Mouse (Mus musculus): ENCODE data around the gene Samd8. TPM values are rescaled to one million over a fixed set of nuclear protein-coding genes. Genes with fewer than 3 reads are reported as not detected.

Samd8 gene
- polyA plus RNA-seq (2015; fragmentation: Nextera tagmentation; extraction: Ambion mirVana): 7.1 and 8.1 TPM in 2 replicates

- ATAC-seq: peak; percentile 86
- Histone ChIP-seq H3K4me2 (replicated peaks; ENCODE audit: low read depth, low read length) (peak within 1 kb of the TSS; percentile 82), H3K4me1 (ENCODE audit: insufficient read depth, low read depth, low read length) (peaks cover 6% of the 10 kb centered on the region; the same call in 1 of the 2 replicates)
Measured at GRCm38 (mm10) chr14:21750008-21750880, at the start of gene Samd8. Gene Samd8 (plus strand): TSS chr14:21750531.

DNA sequence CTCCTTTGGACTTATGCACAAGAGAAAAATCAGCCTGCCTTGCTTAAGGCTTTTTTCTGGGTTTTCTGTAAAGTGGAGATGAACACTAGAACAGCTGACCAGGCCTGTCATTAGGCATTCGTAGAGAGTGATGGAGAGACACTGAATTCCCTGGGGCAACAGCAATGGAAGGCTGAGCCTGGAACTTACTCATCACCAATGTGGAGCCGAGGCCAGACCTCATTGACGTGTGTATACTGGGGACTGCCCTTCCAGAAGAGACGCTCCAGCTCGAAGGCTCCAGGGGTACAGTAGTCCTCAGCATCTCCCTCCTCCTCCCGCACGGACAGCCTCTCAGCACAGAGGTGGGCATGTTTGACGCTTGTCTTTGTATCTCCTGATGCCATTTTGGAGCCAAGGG, 47.6 kb upstream of the Samd8 start:
- Histone ChIP-seq H3K27me3 (replicated peaks; ENCODE audit: insufficient read depth, low read length) (no peaks in the 10 kb centered on the region), H3K9me3 (ENCODE audit: low read length) (no peaks in the 10 kb centered on the region), H3K4me1 (ENCODE audit: insufficient read depth, low read depth, low read length) (peaks cover 9% of the 10 kb centered on the region; the same call in 1 of the 2 replicates), H3K4me2 (replicated peaks; ENCODE audit: low read depth, low read length) (no peak overlapping the region), H3K9ac (replicated peaks; ENCODE audit: low read depth) (no peak overlapping the region), H3K4me3 (ENCODE audit: low read depth, low read length) (no peak overlapping the region), H3K36me3 (ENCODE audit: insufficient read depth, low read length) (no peaks in the 10 kb centered on the region), H3K27ac (ENCODE audit: low read length) (no peak overlapping the region)
- TF ChIP-seq EP300 (IDR thresholded peaks at IDR 0.05): no peak
- TF ChIP-seq CTCF (IDR thresholded peaks at IDR 0.05): no peak
- DNase-seq (ENCODE audit: low spot score) (no peak), ATAC-seq (no peak)
- whole genome bisulfite sequencing: 85% methylated on average over 6 of the region's 8 CpGs

More at GRCm38 (mm10) chr14:21750008-21750880, at the start of gene Samd8:
- H3K9ac ChIP-seq (replicated peaks; ENCODE audit: low read depth): peak within 1 kb of the TSS; percentile 82
- 0 out of 2 replicates have a peak, but pooled peaks cover 3% of the 10 kb centered on the region for H3K27me3 ChIP-seq (replicated peaks; ENCODE audit: insufficient read depth, low read length)
- peak within 1 kb of the TSS; percentile 97 for H3K4me3 ChIP-seq (ENCODE audit: low read depth, low read length)
- TF ChIP-seq EP300 (IDR thresholded peaks at IDR 0.05) (no peak), CTCF (IDR thresholded peaks at IDR 0.05) (no peak)
- H3K27ac ChIP-seq (ENCODE audit: low read length): peak within 1 kb of the TSS; percentile 88
- 7% methylated on average over 43 of the region's 52 CpGs for WGBS
- DNase-seq (ENCODE audit: low spot score): peak; percentile 93
- no peaks in the 10 kb centered on the region for H3K36me3 ChIP-seq (ENCODE audit: insufficient read depth, low read length)
- H3K9me3 ChIP-seq (ENCODE audit: low read length): no peaks in the 10 kb centered on the region

- Histone ChIP-seq H3K27me3 (replicated peaks; ENCODE audit: insufficient read depth, low read length) (no peaks in the 10 kb centered on the region), H3K36me3 (ENCODE audit: insufficient read depth, low read length) (no peaks in the 10 kb centered on the region), H3K27ac (ENCODE audit: low read length) (0 out of 2 replicates have a peak overlapping the region, but pooled peaks have one; percentile 15), H3K4me2 (replicated peaks; ENCODE audit: low read depth, low read length) (no peak overlapping the region), H3K4me3 (ENCODE audit: low read depth, low read length) (no peak overlapping the region), H3K4me1 (ENCODE audit: insufficient read depth, low read depth, low read length) (peaks cover 9% of the 10 kb centered on the region; the same call in 1 of the 2 replicates), H3K9ac (replicated peaks; ENCODE audit: low read depth) (no peak overlapping the region), H3K9me3 (ENCODE audit: low read length) (no peaks in the 10 kb centered on the region)
- ATAC-seq (peak; percentile 70), DNase-seq (ENCODE audit: low spot score) (peak; percentile 70)
- TF ChIP-seq CTCF (IDR thresholded peaks at IDR 0.05) (no peak), EP300 (IDR thresholded peaks at IDR 0.05) (0 out of 2 replicates have a peak, but pooled peaks have one; percentile 7)
- WGBS: 26% methylated on average over 5 of the region's 5 CpGs
Measured at GRCm38 (mm10) chr14:21703255-21703654, 47.1 kb upstream of the Samd8 start.

DNA sequence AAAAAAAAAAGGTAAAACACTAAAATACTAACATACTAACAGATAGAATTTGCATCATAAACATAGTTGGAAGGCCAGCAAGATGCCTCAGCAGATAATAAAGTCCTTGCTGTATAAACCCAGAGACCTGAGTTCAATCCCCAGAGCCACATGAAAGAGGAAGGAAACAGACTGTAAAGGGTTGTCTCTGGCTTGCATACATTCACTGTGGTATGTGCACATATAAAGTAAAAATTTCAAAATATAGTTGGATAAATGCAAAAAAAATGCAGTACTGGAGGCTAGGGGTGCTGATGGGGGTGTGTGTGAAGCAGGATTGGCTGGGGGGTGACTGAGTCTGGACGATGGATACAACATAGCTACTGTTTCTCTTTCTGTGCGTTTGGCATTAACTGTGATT, 44.9 kb upstream of the Samd8 start:
- peaks cover 9% of the 10 kb centered on the region; the same call in 1 of the 2 replicates for H3K4me1 ChIP-seq (ENCODE audit: insufficient read depth, low read depth, low read length)
- no peak overlapping the region for H3K4me3 ChIP-seq (ENCODE audit: low read depth, low read length)
- H3K27me3 ChIP-seq (replicated peaks; ENCODE audit: insufficient read depth, low read length): no peaks in the 10 kb centered on the region
- no peak overlapping the region for H3K9ac ChIP-seq (replicated peaks; ENCODE audit: low read depth)
- no peak overlapping the region for H3K4me2 ChIP-seq (replicated peaks; ENCODE audit: low read depth, low read length)
- no peaks in the 10 kb centered on the region for H3K9me3 ChIP-seq (ENCODE audit: low read length)
- WGBS: 88% methylated on average over 2 of the region's 2 CpGs
- no peak for DNase-seq (ENCODE audit: low spot score)
- no peak overlapping the region for H3K27ac ChIP-seq (ENCODE audit: low read length)
- no peaks in the 10 kb centered on the region for H3K36me3 ChIP-seq (ENCODE audit: insufficient read depth, low read length)
- no peak for ATAC-seq
- TF ChIP-seq EP300 (IDR thresholded peaks at IDR 0.05): no peak
- no peak for TF ChIP-seq CTCF (IDR thresholded peaks at IDR 0.05)

GRCm38 (mm10) chr14:21706759-21707571, 43.4 kb upstream of the Samd8 start:
- TF ChIP-seq CTCF (IDR thresholded peaks at IDR 0.05) (no peak), EP300 (IDR thresholded peaks at IDR 0.05) (peak; percentile 53)
- no peak overlapping the region for H3K4me3 ChIP-seq (ENCODE audit: low read depth, low read length)
- WGBS: 45% methylated on average over 12 of the region's 12 CpGs
- H3K9me3 ChIP-seq (ENCODE audit: low read length): no peaks in the 10 kb centered on the region
- DNase-seq (ENCODE audit: low spot score) (peak; percentile 83), ATAC-seq (peak; percentile 83)
- H3K27me3 ChIP-seq (replicated peaks; ENCODE audit: insufficient read depth, low read length): no peaks in the 10 kb centered on the region
- no peaks in the 10 kb centered on the region for H3K36me3 ChIP-seq (ENCODE audit: insufficient read depth, low read length)
- no peak overlapping the region for H3K9ac ChIP-seq (replicated peaks; ENCODE audit: low read depth)
- peak overlapping the region; percentile 68 for H3K27ac ChIP-seq (ENCODE audit: low read length)
- H3K4me2 ChIP-seq (replicated peaks; ENCODE audit: low read depth, low read length): no peak overlapping the region
- H3K4me1 ChIP-seq (ENCODE audit: insufficient read depth, low read depth, low read length): peaks cover 9% of the 10 kb centered on the region; the same call in 1 of the 2 replicates

DNA sequence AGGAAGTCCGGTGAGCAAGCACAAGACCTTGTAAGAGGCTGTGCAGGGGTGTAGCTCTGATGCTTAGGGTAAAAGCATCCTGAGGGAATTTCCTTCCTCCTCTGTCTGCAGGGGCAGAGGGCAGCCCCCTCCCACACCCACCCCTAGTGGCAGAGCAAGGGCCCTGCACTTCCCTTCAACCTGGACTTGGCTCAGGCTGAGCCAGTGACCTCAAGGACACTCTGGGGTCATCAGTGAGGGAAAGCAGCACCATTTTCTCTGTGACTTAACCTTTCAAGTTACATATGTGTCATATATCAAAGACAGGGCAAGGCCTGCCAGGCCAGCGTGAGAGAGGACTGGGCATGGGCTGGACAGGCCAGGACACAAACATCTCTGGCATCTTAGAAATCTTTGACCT, 40.8 kb upstream of the Samd8 start:
- Histone ChIP-seq H3K4me2 (replicated peaks; ENCODE audit: low read depth, low read length) (no peak overlapping the region), H3K36me3 (ENCODE audit: insufficient read depth, low read length) (no peaks in the 10 kb centered on the region), H3K9ac (replicated peaks; ENCODE audit: low read depth) (no peak overlapping the region), H3K9me3 (ENCODE audit: low read length) (no peaks in the 10 kb centered on the region), H3K4me3 (ENCODE audit: low read depth, low read length) (no peak overlapping the region), H3K27me3 (replicated peaks; ENCODE audit: insufficient read depth, low read length) (no peaks in the 10 kb centered on the region), H3K27ac (ENCODE audit: low read length) (no peak overlapping the region), H3K4me1 (ENCODE audit: insufficient read depth, low read depth, low read length) (0 out of 2 replicates have a peak, but pooled peaks cover 5% of the 10 kb centered on the region)
- DNase-seq (ENCODE audit: low spot score) (no peak), ATAC-seq (peak; percentile 7; the same call in 1 of the 2 replicates)
- WGBS: 44% methylated on average over 2 of the region's 2 CpGs
- TF ChIP-seq EP300 (IDR thresholded peaks at IDR 0.05) (no peak), CTCF (IDR thresholded peaks at IDR 0.05) (peak; percentile 51)
